Mouse (Mus musculus) heart, embryonic 13.5 days (tissue): ENCODE measurements around the gene Slc6a19. TPM values are rescaled to one million over a fixed set of nuclear protein-coding genes. Genes with fewer than 3 reads are reported as not detected.
"Not testable (repeated sequence)": the region's sequence is repeated elsewhere in the genome, so short reads cannot be mapped to it uniquely, and the experiment has no call there.

Experiments used
- ATAC-seq: fragments of 200-750 bp; cut with Nextera tagmentation; 2 replicates; pipeline ENCODE4 v1.8.0; 2017; ENCODE audit warnings: moderate TSS enrichment; ENCODE audit not compliant: insufficient number of reproducible peaks, low FRiP score, low TSS enrichment; ENCODE audit errors: extremely low read depth
- H3K27ac ChIP-seq: fragments of 300-500 bp; sonication (generic); replicated peaks from 2 replicates; pipeline ENCODE4 v1.5.1; 2015; ENCODE audit warnings: moderate library complexity, mild to moderate bottlenecking, inconsistent platforms
- H3K27me3 ChIP-seq: fragments of 300-500 bp; sonication (generic); replicated peaks from 2 replicates; pipeline ENCODE4 v1.6.1; 2015; ENCODE audit warnings: mild to moderate bottlenecking, inconsistent platforms
- H3K36me3 ChIP-seq: fragments of 300-500 bp; sonication (generic); 2 replicates; pipeline ENCODE4 v1.6.1; 2015; ENCODE audit warnings: mild to moderate bottlenecking, inconsistent platforms
- H3K4me1 ChIP-seq: fragments of 300-500 bp; sonication (generic); 2 replicates; pipeline ENCODE4 v1.6.1; 2015; ENCODE audit warnings: inconsistent platforms
- H3K4me2 ChIP-seq: fragments of 300-500 bp; sonication (generic); 2 replicates; pipeline ENCODE4 v1.6.1; 2015; ENCODE audit warnings: inconsistent platforms, mild to moderate bottlenecking, moderate library complexity
- H3K4me3 ChIP-seq: fragments of 300-500 bp; sonication (generic); 2 replicates; pipeline ENCODE4 v1.5.1; 2015; ENCODE audit warnings: moderate library complexity, mild to moderate bottlenecking, inconsistent platforms
- H3K9ac ChIP-seq: fragments of 300-500 bp; sonication (generic); 2 replicates; pipeline ENCODE4 v1.6.1; 2015; ENCODE audit warnings: inconsistent platforms, mild to moderate bottlenecking, moderate library complexity
- H3K9me3 ChIP-seq: fragments of 300-500 bp; sonication (generic); 2 replicates; pipeline ENCODE4 v1.6.1; 2016; ENCODE audit warnings: inconsistent platforms
- WGBS: fragments of 180-500 bp; shearing (Covaris S2); methylation state at CpG from one replicate; pipeline ENCODE4 v1.1.7; 2015; ENCODE audit warnings: mixed read lengths; 5-methylcytosine and 5-hydroxymethylcytosine counted together
- polyA plus RNA-seq: library from polyadenylated mRNA; unstranded; fragments of >200 nt; fragmentation: Nextera tagmentation; extraction: Ambion mirVana; gene quantifications from 2 replicates; pipeline ENCODE4 v1.2.1, GENCODE M21; 2015

The Slc6a19 gene
- polyA plus RNA-seq, 1 experiment from 2014 or later = not detected

DNA sequence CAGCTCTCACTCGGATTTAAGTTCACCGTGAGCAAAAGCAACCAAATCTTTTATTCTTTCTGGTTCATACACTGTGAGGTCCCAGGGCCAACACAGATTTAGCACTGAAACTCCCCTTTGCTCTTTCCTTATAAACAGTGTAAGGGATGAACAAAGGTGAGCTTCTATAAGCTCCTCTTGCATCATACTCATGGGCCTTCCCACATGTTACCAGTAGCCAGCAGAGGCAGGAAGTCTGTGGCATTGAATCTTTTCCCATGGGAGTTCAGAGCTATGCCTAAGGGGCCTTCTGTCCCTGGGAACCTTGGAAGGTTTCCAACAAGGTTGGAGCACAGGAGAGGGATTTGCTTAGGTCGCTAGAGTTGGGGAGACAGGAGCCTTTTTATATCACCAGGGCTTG lies 7.6 kb upstream of the Slc6a19 start:
- no peaks in the 10 kb centered on the region for H3K36me3 ChIP-seq
- no peak overlapping the region for H3K9ac ChIP-seq
- no peak for ATAC-seq
- peaks cover 8% of the 10 kb centered on the region; the same call in 1 of the 2 replicates for H3K27me3 ChIP-seq
- no peak overlapping the region for H3K4me3 ChIP-seq
- no peak overlapping the region for H3K4me2 ChIP-seq
- H3K27ac ChIP-seq = no peak overlapping the region
- 65% methylated on average over 3 of the region's 3 CpGs for WGBS
- no peaks in the 10 kb centered on the region for H3K9me3 ChIP-seq
- H3K4me1 ChIP-seq = no peaks in the 10 kb centered on the region

GRCm38 (mm10) chr13:73711803-73712202 lies 7.1 kb upstream of the Slc6a19 start:
- no peaks in the 10 kb centered on the region for H3K36me3 ChIP-seq
- no peak overlapping the region for H3K4me3 ChIP-seq
- no peaks in the 10 kb centered on the region for H3K4me1 ChIP-seq
- H3K4me2 ChIP-seq = no peak overlapping the region
- WGBS = 76% methylated on average over 5 of the region's 5 CpGs
- H3K9ac ChIP-seq = no peak overlapping the region
- H3K9me3 ChIP-seq = no peaks in the 10 kb centered on the region
- no peak overlapping the region for H3K27ac ChIP-seq
- peaks cover 8% of the 10 kb centered on the region; the same call in 1 of the 2 replicates for H3K27me3 ChIP-seq
- no peak for ATAC-seq

DNA sequence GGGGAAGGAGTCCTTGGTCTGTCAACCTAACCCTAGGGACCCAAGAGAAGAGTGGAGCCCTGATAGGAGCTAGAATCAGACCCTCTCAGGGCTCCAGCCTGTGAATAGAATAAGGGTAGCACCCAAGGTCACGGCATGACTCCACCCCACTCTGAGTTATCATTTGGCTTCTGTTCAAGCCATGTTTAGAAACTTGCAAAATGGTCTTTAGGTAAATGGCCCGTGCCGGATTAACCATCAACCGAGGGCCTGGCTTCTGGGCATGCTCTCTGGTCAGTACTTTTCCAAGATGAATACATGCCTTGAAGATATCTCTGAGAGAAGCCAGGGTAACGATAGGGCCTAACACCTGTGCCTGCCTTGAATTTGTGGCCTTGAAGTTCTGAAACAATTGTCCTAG lies 6.6 kb upstream of the Slc6a19 start:
- H3K4me3 ChIP-seq = no peak overlapping the region
- H3K4me1 ChIP-seq = no peaks in the 10 kb centered on the region
- no peaks in the 10 kb centered on the region for H3K36me3 ChIP-seq
- no peak overlapping the region for H3K27ac ChIP-seq
- H3K9me3 ChIP-seq = no peaks in the 10 kb centered on the region
- 73% methylated on average over 5 of the region's 5 CpGs for WGBS
- no peak overlapping the region for H3K9ac ChIP-seq
- peaks cover 8% of the 10 kb centered on the region; the same call in 1 of the 2 replicates for H3K27me3 ChIP-seq
- ATAC-seq = no peak
- no peak overlapping the region for H3K4me2 ChIP-seq

DNA sequence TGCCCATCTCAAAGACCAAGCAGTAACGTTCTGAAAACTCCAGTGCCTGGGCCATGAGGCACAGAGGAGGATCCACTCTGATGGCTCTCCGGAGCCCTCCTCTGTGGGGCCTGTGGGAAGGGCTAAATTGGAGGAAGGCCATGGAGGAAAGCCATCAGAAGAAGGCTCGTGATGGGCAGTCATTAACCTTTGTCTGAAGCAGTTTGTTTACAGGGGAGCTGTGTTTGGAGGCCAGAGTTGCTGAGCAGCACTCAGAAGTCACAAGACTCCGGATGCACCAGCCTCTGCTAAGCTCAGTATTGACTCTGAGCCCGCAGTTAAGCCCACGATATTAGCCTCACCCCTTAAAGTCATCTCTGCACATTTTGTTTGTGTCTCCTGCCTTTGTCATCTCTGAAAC lies 4.8 kb upstream of the Slc6a19 start:
- Histone ChIP-seq H3K27me3 (peaks cover 5% of the 10 kb centered on the region; the same call in 1 of the 2 replicates), H3K9me3 (no peaks in the 10 kb centered on the region), H3K9ac (no peak overlapping the region), H3K4me2 (no peak overlapping the region), H3K4me3 (no peak overlapping the region), H3K27ac (no peak overlapping the region), H3K4me1 (no peaks in the 10 kb centered on the region), H3K36me3 (no peaks in the 10 kb centered on the region)
- WGBS = 73% methylated on average over 6 of the region's 6 CpGs
- no peak for ATAC-seq

GRCm38 (mm10) chr13:73703486-73703885 lies 1.2 kb downstream of the Slc6a19 start:
- H3K4me3 ChIP-seq, H3K4me1 ChIP-seq, H3K9me3 ChIP-seq, H3K4me2 ChIP-seq, H3K36me3 ChIP-seq, ATAC-seq, H3K9ac ChIP-seq, H3K27me3 ChIP-seq, H3K27ac ChIP-seq: not testable (repeated sequence)
- 38% methylated on average over 4 of the region's 4 CpGs for WGBS

DNA sequence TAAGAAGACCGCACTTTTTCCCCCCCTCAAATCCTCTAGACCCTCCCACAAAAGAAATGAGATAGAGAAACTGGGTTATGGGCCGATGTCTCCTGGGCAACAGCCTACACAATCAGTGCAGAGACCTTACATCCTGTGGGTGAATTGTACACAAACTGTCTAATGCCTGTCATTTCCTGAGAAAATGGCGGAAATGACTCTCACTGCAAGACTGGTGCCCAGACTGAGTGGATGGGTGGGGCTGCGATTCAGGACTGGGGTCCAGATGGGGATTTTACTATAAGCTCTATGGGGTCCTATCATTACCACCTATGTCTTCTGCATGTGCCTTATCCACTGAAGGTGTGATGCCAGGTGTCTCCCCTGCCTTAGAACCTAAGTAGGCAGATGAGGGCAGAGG lies 1.9 kb downstream of the Slc6a19 start:
- no peaks in the 10 kb centered on the region for H3K9me3 ChIP-seq
- no peaks in the 10 kb centered on the region for H3K27me3 ChIP-seq
- no peak for ATAC-seq
- no peaks in the 10 kb centered on the region for H3K4me1 ChIP-seq
- no peaks in the 10 kb centered on the region for H3K36me3 ChIP-seq
- WGBS = 59% methylated on average over 4 of the region's 4 CpGs
- no peak overlapping the region for H3K9ac ChIP-seq
- no peak overlapping the region for H3K27ac ChIP-seq
- H3K4me2 ChIP-seq = no peak overlapping the region
- no peak overlapping the region for H3K4me3 ChIP-seq

DNA sequence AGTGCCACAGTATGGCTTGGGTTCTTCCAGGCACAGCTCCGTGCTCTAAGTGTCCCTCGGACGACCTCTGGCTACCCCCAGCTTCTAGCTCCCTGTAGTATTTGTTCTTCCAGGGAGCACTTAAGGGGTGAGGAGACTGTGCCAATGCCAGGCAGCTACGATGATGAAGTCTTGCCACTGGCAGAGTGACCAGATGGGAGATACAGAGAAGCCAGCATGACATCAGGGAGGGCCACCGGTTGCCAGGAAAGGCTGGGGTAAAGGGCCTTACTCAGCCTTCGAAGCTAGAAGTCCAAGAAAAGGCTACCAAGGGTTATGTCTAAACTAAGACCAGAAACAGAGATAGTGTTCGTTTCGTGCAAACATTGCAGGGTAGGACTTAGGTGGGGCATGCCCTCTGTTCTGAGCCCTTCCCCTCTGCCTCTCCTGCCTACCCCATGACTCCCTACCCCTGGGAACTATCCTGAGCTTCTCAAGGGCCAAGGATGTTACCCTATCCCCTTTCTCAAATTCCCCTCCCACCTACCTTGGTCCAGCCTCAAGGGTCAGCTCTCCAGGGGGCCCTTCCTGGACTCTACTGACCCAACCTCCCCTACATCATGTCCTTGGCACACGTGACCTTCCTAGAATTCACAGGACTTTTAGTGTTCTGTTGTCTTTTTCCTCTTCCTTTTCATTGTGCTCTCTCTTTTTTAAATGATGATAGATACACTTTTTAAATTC lies 3.3 kb downstream of the Slc6a19 start:
- Histone ChIP-seq H3K4me2 (no peak overlapping the region), H3K4me3 (no peak overlapping the region), H3K9me3 (no peaks in the 10 kb centered on the region), H3K4me1 (no peaks in the 10 kb centered on the region), H3K27ac (no peak overlapping the region), H3K9ac (no peak overlapping the region), H3K27me3 (peaks cover 6% of the 10 kb centered on the region; the same call in 1 of the 2 replicates), H3K36me3 (no peaks in the 10 kb centered on the region)
- ATAC-seq = no peak
- WGBS = 69% methylated on average over 9 of the region's 9 CpGs

DNA sequence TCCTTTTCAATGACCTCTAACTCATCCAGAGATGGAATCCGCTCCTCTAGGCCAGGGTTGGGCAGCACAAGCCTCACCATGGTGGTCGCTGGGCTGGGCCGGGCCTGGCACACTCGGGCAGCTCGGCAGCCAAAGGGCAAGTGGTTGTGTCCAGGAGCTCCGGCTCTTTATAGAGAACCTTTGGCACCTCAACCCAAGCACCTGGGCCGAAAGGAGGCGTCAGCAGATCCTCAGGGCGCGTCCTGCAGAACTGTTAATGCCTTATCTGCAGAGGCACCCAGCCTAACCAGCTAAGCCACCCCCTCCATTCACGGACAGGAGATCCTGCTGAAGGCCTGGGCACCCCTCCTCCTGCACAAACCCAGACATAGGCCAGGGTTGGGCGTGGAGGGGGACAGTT lies 4.1 kb downstream of the Slc6a19 start:
- H3K36me3 ChIP-seq = no peaks in the 10 kb centered on the region
- H3K4me2 ChIP-seq = no peak overlapping the region
- H3K27me3 ChIP-seq = peaks cover 8% of the 10 kb centered on the region; the same call in 1 of the 2 replicates
- H3K27ac ChIP-seq = no peak overlapping the region
- no peaks in the 10 kb centered on the region for H3K9me3 ChIP-seq
- WGBS = 83% methylated on average over 12 of the region's 12 CpGs
- no peak overlapping the region for H3K4me3 ChIP-seq
- no peaks in the 10 kb centered on the region for H3K4me1 ChIP-seq
- no peak for ATAC-seq
- no peak overlapping the region for H3K9ac ChIP-seq

DNA sequence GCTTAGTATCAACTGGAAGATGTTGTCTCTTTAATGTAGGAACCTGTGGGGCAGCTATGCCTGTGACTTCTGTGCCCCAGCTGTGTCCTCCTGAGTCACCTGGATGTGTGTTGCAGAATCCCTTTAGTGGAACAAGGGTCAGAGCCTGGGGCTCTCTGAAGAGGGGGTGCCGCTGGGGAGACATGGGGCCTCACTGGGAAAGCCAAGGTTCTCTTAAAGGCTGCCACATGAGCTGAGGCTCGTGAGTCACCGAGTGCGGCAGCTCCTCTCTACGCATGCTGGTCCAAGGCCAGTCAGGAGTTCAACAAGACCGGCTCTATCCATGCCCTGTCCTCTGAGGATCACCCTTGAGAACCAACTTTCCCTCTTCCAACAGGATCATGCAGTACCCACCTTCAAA lies 5.0 kb downstream of the Slc6a19 start:
- H3K36me3 ChIP-seq = no peaks in the 10 kb centered on the region
- H3K9me3 ChIP-seq = no peaks in the 10 kb centered on the region
- H3K9ac ChIP-seq = no peak overlapping the region
- H3K4me2 ChIP-seq = no peak overlapping the region
- H3K4me3 ChIP-seq = no peak overlapping the region
- H3K27me3 ChIP-seq = peaks cover 8% of the 10 kb centered on the region; the same call in 1 of the 2 replicates
- no peak overlapping the region for H3K27ac ChIP-seq
- WGBS = 81% methylated on average over 6 of the region's 6 CpGs
- ATAC-seq = no peak
- H3K4me1 ChIP-seq = no peaks in the 10 kb centered on the region

DNA sequence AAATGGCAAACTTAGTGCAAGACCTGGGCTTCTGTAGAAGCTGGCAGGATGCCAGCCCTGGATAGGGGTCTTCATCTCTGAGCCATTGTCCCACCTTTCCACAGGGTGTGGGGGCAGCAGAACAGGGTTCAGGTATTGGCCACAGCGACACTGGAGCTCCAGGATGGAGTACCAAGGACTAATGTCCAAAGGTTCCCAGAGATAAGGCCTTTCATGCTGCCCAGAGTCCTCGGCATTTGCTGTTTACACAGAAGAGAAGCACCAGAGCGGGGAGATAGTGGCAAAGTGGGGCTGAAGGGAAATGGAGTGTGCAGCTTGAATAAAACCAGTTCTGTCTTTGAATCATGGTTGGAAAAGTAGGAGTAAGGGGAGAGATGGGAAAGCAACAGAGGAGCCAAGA lies 8.1 kb downstream of the Slc6a19 start:
- Histone ChIP-seq H3K4me1 (no peaks in the 10 kb centered on the region), H3K4me3 (no peak overlapping the region), H3K4me2 (no peak overlapping the region), H3K36me3 (no peaks in the 10 kb centered on the region), H3K27me3 (peaks cover 8% of the 10 kb centered on the region; the same call in 1 of the 2 replicates), H3K9me3 (no peaks in the 10 kb centered on the region), H3K9ac (no peak overlapping the region), H3K27ac (no peak overlapping the region)
- WGBS = 52% methylated on average over 3 of the region's 3 CpGs
- no peak for ATAC-seq

- no peaks in the 10 kb centered on the region for H3K36me3 ChIP-seq
Measured at GRCm38 (mm10) chr13:73694972-73695371, 9.7 kb downstream of the Slc6a19 start.

DNA sequence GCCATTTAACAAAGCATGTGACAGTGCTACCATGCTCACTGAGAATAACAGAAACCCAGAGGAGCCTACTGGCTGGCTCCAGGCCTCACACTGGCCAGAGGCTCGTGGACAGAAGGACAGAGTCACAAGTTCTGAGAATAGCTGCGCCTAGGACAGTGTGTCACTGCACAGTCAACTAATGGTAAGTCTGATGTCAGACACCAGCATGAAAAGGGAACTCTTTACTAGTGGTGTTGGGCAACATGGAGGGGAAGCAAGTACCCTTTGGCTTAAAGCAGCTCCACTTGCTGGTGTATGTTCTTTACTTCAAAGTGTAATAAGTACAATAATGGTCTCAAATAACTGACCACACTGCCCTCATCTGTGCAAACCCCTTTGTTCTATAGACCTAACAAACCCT lies 11.3 kb downstream of the Slc6a19 start:
- no peak for ATAC-seq
- Histone ChIP-seq H3K4me3 (no peak overlapping the region), H3K27ac (no peak overlapping the region), H3K27me3 (peaks cover 26% of the 10 kb centered on the region), H3K4me2 (no peak overlapping the region), H3K9me3 (no peaks in the 10 kb centered on the region), H3K4me1 (no peaks in the 10 kb centered on the region), H3K9ac (no peak overlapping the region), H3K36me3 (no peaks in the 10 kb centered on the region)
- WGBS = 51% methylated on average over 2 of the region's 2 CpGs

More at GRCm38 (mm10) chr13:73694972-73695371, 9.7 kb downstream of the Slc6a19 start:
- WGBS = 37% methylated on average over 1 of the region's 1 CpGs
- H3K27ac ChIP-seq = no peak overlapping the region
- no peaks in the 10 kb centered on the region for H3K9me3 ChIP-seq
- H3K9ac ChIP-seq = no peak overlapping the region
- no peaks in the 10 kb centered on the region for H3K4me1 ChIP-seq
- ATAC-seq = no peak
- H3K4me3 ChIP-seq = no peak overlapping the region
- H3K27me3 ChIP-seq = peaks cover 16% of the 10 kb centered on the region; the same call in 1 of the 2 replicates
- H3K4me2 ChIP-seq = no peak overlapping the region
